Mouse (Mus musculus) MEL (cell line): Measurements from ENCODE around the gene Casz1.

Experiments
- CTCF ChIP-seq, 3 experiments: IDR thresholded peaks in 2 of 3; conservative IDR thresholded peaks in 1 of 3; 2 replicates each; pipeline ENCODE4 v1.5.1; 2011 to 2012; ENCODE audit warnings: low read length in 3 of 3, low read depth in 2 of 3, mild to moderate bottlenecking in 2 of 3, improper control_type of control experiment in 1 of 3, inconsistent platforms in 1 of 3, mixed read lengths in 1 of 3, moderate library complexity in 1 of 3; ENCODE audit not compliant: control insufficient read depth in 1 of 3, insufficient read depth in 1 of 3, poor library complexity in 1 of 3, severe bottlenecking in 1 of 3
- GATA1 ChIP-seq: IDR thresholded peaks from 2 replicates; pipeline ENCODE4 v1.6.1; 2011; ENCODE audit warnings: low read depth, low read length, improper control_type of control experiment
- MAFK ChIP-seq: IDR thresholded peaks from 2 replicates; pipeline ENCODE4 v1.6.1; 2011; ENCODE audit warnings: low read depth, mild to moderate bottlenecking, low read length, improper control_type of control experiment, borderline replicate concordance
- MAX ChIP-seq: IDR thresholded peaks from 2 replicates; pipeline ENCODE4 v1.6.1; 2011; ENCODE audit warnings: low read length, improper control_type of control experiment
- MAZ ChIP-seq: IDR thresholded peaks from 2 replicates; pipeline ENCODE4 v1.6.1; 2012; ENCODE audit warnings: low read depth, mild to moderate bottlenecking, inconsistent platforms, low read length, improper control_type of control experiment
- NELFE ChIP-seq: IDR thresholded peaks from 2 replicates; pipeline ENCODE4 v1.6.1; 2011; ENCODE audit warnings: low read depth, low read length, improper control_type of control experiment
- POLR2A ChIP-seq, 2 experiments: IDR thresholded peaks; 2 replicates each; pipeline ENCODE4 v1.6.1; 2011 to 2012; ENCODE audit warnings: low read length in 2 of 2, mild to moderate bottlenecking in 2 of 2, control low read depth in 1 of 2, improper control_type of control experiment in 1 of 2, low read depth in 1 of 2, moderate library complexity in 1 of 2; ENCODE audit not compliant: control insufficient read depth in 1 of 2, insufficient read depth in 1 of 2, poor library complexity in 1 of 2
- TBP ChIP-seq: IDR thresholded peaks from 2 replicates; pipeline ENCODE4 v1.8.0; 2011; ENCODE audit warnings: low read depth, low read length, improper control_type of control experiment
- USF2 ChIP-seq, 2 experiments: IDR thresholded peaks; 2 replicates each; pipeline ENCODE4 v1.6.1; 2011 to 2012; ENCODE audit warnings: improper control_type of control experiment in 2 of 2, low read length in 2 of 2, borderline replicate concordance in 1 of 2, inconsistent platforms in 1 of 2, low read depth in 1 of 2, mild to moderate bottlenecking in 1 of 2; ENCODE audit not compliant: insufficient read depth in 1 of 2
- ZC3H11A ChIP-seq: IDR thresholded peaks from 2 replicates; pipeline ENCODE4 v1.6.1; 2012; ENCODE audit warnings: low read depth, mild to moderate bottlenecking, inconsistent platforms, low read length, improper control_type of control experiment

GRCm38 (mm10) chr4:148770582-148771408 is 33.4 kb upstream of the Casz1 start:
- TF ChIP-seq POLR2A (IDR thresholded peaks at IDR 0.05; ENCODE audit: control insufficient read depth in 1 of 2, insufficient read depth in 1 of 2, low read depth in 1 of 2, low read length in 2 of 2, poor library complexity in 1 of 2) (no peak), CTCF (IDR thresholded peaks at IDR 0.05 in 2 of 3, conservative IDR thresholded peaks at IDR 0.05 in 1 of 3; ENCODE audit: control insufficient read depth in 1 of 3, insufficient read depth in 1 of 3, low read depth in 2 of 3, low read length in 3 of 3, poor library complexity in 1 of 3, severe bottlenecking in 1 of 3) (no peak), GATA1 (no peak), NELFE (no peak), MAZ (no peak), ZC3H11A (no peak), MAX (no peak), MAFK (no peak), USF2 (IDR thresholded peaks at IDR 0.05; ENCODE audit: borderline replicate concordance in 1 of 2, insufficient read depth in 1 of 2, low read depth in 1 of 2, low read length in 2 of 2) (no peak), TBP (no peak)
